In the genomic region with DNA sequence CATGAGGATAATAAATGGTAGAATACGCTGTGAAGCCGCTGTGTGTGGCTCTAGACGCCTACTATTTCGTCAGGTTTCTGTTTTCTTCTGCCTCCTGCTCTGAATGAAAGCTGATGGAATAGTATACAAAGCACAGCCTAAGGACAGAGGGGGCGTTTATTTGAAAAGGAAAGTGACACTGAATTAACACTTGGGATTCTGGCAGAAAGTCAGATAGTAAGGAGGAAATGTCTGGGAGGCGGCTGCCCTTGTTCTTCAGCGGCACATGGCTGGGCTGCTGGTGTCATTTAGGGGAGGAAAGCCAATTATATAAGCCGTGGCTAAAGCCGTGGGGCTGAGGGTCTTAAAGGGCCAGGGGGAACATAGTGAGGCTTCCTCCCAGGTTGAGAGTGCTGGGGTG, we compare ENCODE assay signal across 13 mouse cellular contexts. TPM values are rescaled to one million over a fixed set of nuclear protein-coding genes. Genes with fewer than 3 reads are reported as not detected.
DNase-seq lines count a peak whose midpoint lies in the region; ATAC-seq and TF ChIP-seq lines count a peak whose summit lies in the region.
"Had no signal": no experiment of that assay in that cellular context is flagged by ENCODE, and none has a peak within 500 bp of the region (broad histone marks: within the 10 kb centered on the region; RNA-seq: fewer than 3 reads in every experiment).

No protein-coding gene starts in this region.

- no peaks in the 10 kb centered on the region for H3K27me3 ChIP-seq in heart, embryonic 16.5 days (ENCODE audit: control insufficient read depth, insufficient read depth, low read length)
- no peaks in the 10 kb centered on the region for H3K27me3 ChIP-seq in embryonic facial prominence, embryonic 14.5 days (replicated peaks; ENCODE audit: control insufficient read depth, insufficient read depth, low read length)
- no peaks in the 10 kb centered on the region for H3K27me3 ChIP-seq in hindbrain, embryonic 13.5 days
- no peaks in the 10 kb centered on the region for H3K27me3 ChIP-seq in neural tube, embryonic 12.5 days (replicated peaks)
- no peaks in the 10 kb centered on the region for H3K27me3 ChIP-seq in lung, postnatal 0 days (replicated peaks; ENCODE audit: insufficient read depth, low read length)
- H3K27me3 ChIP-seq: liver, embryonic 15.5 days had no signal

- no peak for TF ChIP-seq EP300 in lung, postnatal 0 days (IDR thresholded peaks at IDR 0.05)

- ATAC-seq in heart, embryonic 16.5 days (replicated peaks; ENCODE audit: extremely low read depth, insufficient read depth, low FRiP score): 0 out of 2 replicates have a peak, but pooled peaks have one; percentile 18
- ATAC-seq in embryonic facial prominence, embryonic 14.5 days (ENCODE audit: low read depth): peak; percentile 37; the same call in 1 of the 2 replicates
- peak; percentile 47 for ATAC-seq in hindbrain, embryonic 13.5 days (ENCODE audit: low FRiP score)
- peak; percentile 57 for ATAC-seq in neural tube, embryonic 12.5 days (ENCODE audit: low FRiP score, low read depth)
- ATAC-seq in erythroblast, adult 5-6 weeks (replicated peaks; ENCODE audit: low FRiP score, poor library complexity, severe bottlenecking): no peak
- no peak for ATAC-seq in lung, postnatal 0 days

- no peak overlapping the region for H3K4me3 ChIP-seq in heart, embryonic 16.5 days (ENCODE audit: low read length)
- H3K4me3 ChIP-seq in embryonic facial prominence, embryonic 14.5 days (ENCODE audit: low read depth, low read length): no peak overlapping the region
- H3K4me3 ChIP-seq in hindbrain, embryonic 13.5 days: no peak overlapping the region
- H3K4me3 ChIP-seq in neural tube, embryonic 12.5 days: no peak overlapping the region
- no peak overlapping the region for H3K4me3 ChIP-seq in lung, postnatal 0 days (ENCODE audit: low read depth, low read length)
- H3K4me3 ChIP-seq: liver, embryonic 15.5 days had no signal

- DNase-seq in heart, adult 11 months: no peak
- peak; percentile 29 for DNase-seq in embryonic facial prominence, embryonic 14.5 days (ENCODE audit: low spot score)
- no peak for DNase-seq in lung, postnatal 0 days (ENCODE audit: low spot score)
- DNase-seq: adrenal gland, postnatal 10 days; cerebellum, adult 8-10 months; heart, postnatal 4 days; thymus, adult 2 months had no signal

- 0 out of 2 replicates have a peak, but pooled peaks cover 6% of the 10 kb centered on the region for H3K36me3 ChIP-seq in heart, embryonic 16.5 days (ENCODE audit: control insufficient read depth, insufficient read depth)
- peaks cover 17% of the 10 kb centered on the region for H3K36me3 ChIP-seq in embryonic facial prominence, embryonic 14.5 days (ENCODE audit: control insufficient read depth, insufficient read depth, low read length)
- no peaks in the 10 kb centered on the region for H3K36me3 ChIP-seq in hindbrain, embryonic 13.5 days
- H3K36me3 ChIP-seq in neural tube, embryonic 12.5 days: no peaks in the 10 kb centered on the region
- H3K36me3 ChIP-seq in lung, postnatal 0 days (ENCODE audit: insufficient read depth, low read length): peaks cover 5% of the 10 kb centered on the region; the same call in 1 of the 2 replicates

- H3K27ac ChIP-seq in heart, embryonic 16.5 days (ENCODE audit: low read length): no peak overlapping the region
- H3K27ac ChIP-seq in embryonic facial prominence, embryonic 14.5 days (replicated peaks; ENCODE audit: low read depth, low read length): no peak overlapping the region
- peak overlapping the region; percentile 68 for H3K27ac ChIP-seq in hindbrain, embryonic 13.5 days
- no peak overlapping the region for H3K27ac ChIP-seq in neural tube, embryonic 12.5 days
- H3K27ac ChIP-seq in lung, postnatal 0 days (ENCODE audit: low read length): no peak overlapping the region
- H3K27ac ChIP-seq: liver, embryonic 15.5 days had no signal

- H3K4me1 ChIP-seq in heart, embryonic 16.5 days (ENCODE audit: control insufficient read depth, insufficient read depth, low read length): peaks cover 3% of the 10 kb centered on the region; the same call in 1 of the 2 replicates
- no peaks in the 10 kb centered on the region; the same call in 1 of the 2 replicates for H3K4me1 ChIP-seq in embryonic facial prominence, embryonic 14.5 days (ENCODE audit: control insufficient read depth, insufficient read depth, low read length)
- peaks cover 30% of the 10 kb centered on the region for H3K4me1 ChIP-seq in hindbrain, embryonic 13.5 days (replicated peaks)
- H3K4me1 ChIP-seq in neural tube, embryonic 12.5 days: peaks cover 17% of the 10 kb centered on the region
- H3K4me1 ChIP-seq in lung, postnatal 0 days (ENCODE audit: insufficient read depth, low read depth, low read length): no peaks in the 10 kb centered on the region
- H3K4me1 ChIP-seq: liver, embryonic 15.5 days had no signal

- no peak overlapping the region for H3K9ac ChIP-seq in heart, embryonic 16.5 days (ENCODE audit: low read length)
- H3K9ac ChIP-seq in embryonic facial prominence, embryonic 14.5 days (ENCODE audit: low read depth, low read length): no peak overlapping the region
- 0 out of 2 replicates have a peak overlapping the region, but pooled peaks have one; percentile 26 for H3K9ac ChIP-seq in hindbrain, embryonic 13.5 days
- no peak overlapping the region for H3K9ac ChIP-seq in neural tube, embryonic 12.5 days
- no peak overlapping the region for H3K9ac ChIP-seq in lung, postnatal 0 days (replicated peaks; ENCODE audit: low read depth)
- H3K9ac ChIP-seq: liver, embryonic 15.5 days had no signal

- no peak for TF ChIP-seq CTCF in lung, postnatal 0 days (IDR thresholded peaks at IDR 0.05)

- no peak overlapping the region for H3K4me2 ChIP-seq in heart, embryonic 16.5 days (ENCODE audit: low read depth, low read length)
- no peak overlapping the region for H3K4me2 ChIP-seq in embryonic facial prominence, embryonic 14.5 days (ENCODE audit: low read depth, low read length)
- H3K4me2 ChIP-seq in hindbrain, embryonic 13.5 days: peak overlapping the region; percentile 6; the same call in 1 of the 2 replicates
- H3K4me2 ChIP-seq in neural tube, embryonic 12.5 days (replicated peaks): peak overlapping the region; percentile 13; the same call in 1 of the 2 replicates
- H3K4me2 ChIP-seq in lung, postnatal 0 days (replicated peaks; ENCODE audit: low read depth, low read length): no peak overlapping the region
- H3K4me2 ChIP-seq: liver, embryonic 15.5 days had no signal

- no peaks in the 10 kb centered on the region for H3K9me3 ChIP-seq in heart, embryonic 16.5 days (replicated peaks; ENCODE audit: control insufficient read depth, low read length)
- H3K9me3 ChIP-seq in embryonic facial prominence, embryonic 14.5 days (ENCODE audit: control insufficient read depth, low read length): no peaks in the 10 kb centered on the region
- no peaks in the 10 kb centered on the region for H3K9me3 ChIP-seq in hindbrain, embryonic 13.5 days
- no peaks in the 10 kb centered on the region for H3K9me3 ChIP-seq in neural tube, embryonic 12.5 days
- H3K9me3 ChIP-seq in lung, postnatal 0 days (ENCODE audit: low read length): no peaks in the 10 kb centered on the region
- H3K9me3 ChIP-seq: liver, embryonic 15.5 days had no signal

- 48% methylated on average over 9 of the region's 9 CpGs for WGBS in heart, embryonic 16.5 days
- 32% methylated on average over 9 of the region's 9 CpGs for WGBS in embryonic facial prominence, embryonic 14.5 days
- WGBS in hindbrain, embryonic 13.5 days: 22% methylated on average over 9 of the region's 9 CpGs
- WGBS in neural tube, embryonic 12.5 days: 17% methylated on average over 9 of the region's 9 CpGs
- WGBS in lung, postnatal 0 days: 45% methylated on average over 9 of the region's 9 CpGs

RNA-seq across cellular contexts. Expression of a gene that starts 36.2 kb away (rescaled TPM):
- polyA plus RNA-seq in heart, embryonic 16.5 days (2015; fragmentation: Nextera tagmentation; extraction: Ambion mirVana): 0.22 and 0.27 TPM in 2 replicates
- 0.80 and 1.0 TPM in 2 replicates for polyA plus RNA-seq in embryonic facial prominence, embryonic 14.5 days (2014; fragmentation: Nextera tagmentation; extraction: Ambion mirVana)
- 5.6 and 6.4 TPM in 2 replicates for polyA plus RNA-seq in hindbrain, embryonic 13.5 days (2015; fragmentation: Nextera tagmentation; extraction: Ambion mirVana)
- polyA plus RNA-seq in neural tube, embryonic 12.5 days (2016; fragmentation: Nextera tagmentation; extraction: Ambion mirVana): 6.5 and 6.9 TPM in 2 replicates
- total RNA-seq in erythroblast, adult 5-6 weeks (2015; ENCODE audit: low replicate concordance): not detected in 2 replicates
- not detected in 2 replicates for total RNA-seq in erythroblast, adult 5-6 weeks (2017; ENCODE audit: low replicate concordance)
- polyA plus RNA-seq in lung, postnatal 0 days (2015; fragmentation: Nextera tagmentation; extraction: Ambion mirVana): 0.35 TPM in 2 replicates
- total RNA-seq: megakaryocyte progenitor cell, adult 5-6 weeks had no signal

Comparison
In these comparisons a context has a peak if more than half of its experiments do, and no peak if none do; other contexts are left out.
1. ATAC-seq: peak in heart, embryonic 16.5 days (single experiment), embryonic facial prominence, embryonic 14.5 days (single experiment), hindbrain, embryonic 13.5 days (single experiment) and neural tube, embryonic 12.5 days (single experiment); none in erythroblast, adult 5-6 weeks (single experiment) and lung, postnatal 0 days (single experiment).
2. H3K4me2 ChIP-seq: peak in hindbrain, embryonic 13.5 days (single experiment) and neural tube, embryonic 12.5 days (single experiment); none in heart, embryonic 16.5 days (single experiment), embryonic facial prominence, embryonic 14.5 days (single experiment) and lung, postnatal 0 days (single experiment).